Mouse (Mus musculus): ENCODE results near the gene Tmem170b. TPM values are rescaled to one million over a fixed set of nuclear protein-coding genes. Genes with fewer than 3 reads are reported as not detected.
A peak's percentile ranks its signal among the peaks of the same experiment; 100 is the strongest.

The Tmem170b gene
- polyA plus RNA-seq, 1 experiment: 5.4 TPM

GRCm38 (mm10) chr13:41638083-41638482 is 32.4 kb downstream of the Tmem170b start:
- no peak overlapping the region for H3K4me3 ChIP-seq (replicated peaks; ENCODE audit: extremely low read depth, low read depth, low read length)
- 90% methylated on average over 4 of the region's 4 CpGs for WGBS
- TF ChIP-seq CTCF (IDR thresholded peaks at IDR 0.05; ENCODE audit: insufficient read depth, low read length) (no peak), POLR2A (IDR thresholded peaks at IDR 0.05; ENCODE audit: borderline replicate concordance, extremely low read depth, low read depth, low read length) (no peak)
- H3K4me1 ChIP-seq (ENCODE audit: control insufficient read depth, insufficient read depth, low read length): peaks cover 3% of the 10 kb centered on the region; the same call in 1 of the 2 replicates
- no peak for DNase-seq

GRCm38 (mm10) chr13:41642851-41643250 is 37.1 kb downstream of the Tmem170b start:
- 22% methylated on average over 6 of the region's 6 CpGs for WGBS
- Histone ChIP-seq H3K4me3 (replicated peaks; ENCODE audit: extremely low read depth, low read depth, low read length) (no peak overlapping the region), H3K4me1 (ENCODE audit: control insufficient read depth, insufficient read depth, low read length) (peaks cover 11% of the 10 kb centered on the region; the same call in 1 of the 2 replicates)
- TF ChIP-seq CTCF (IDR thresholded peaks at IDR 0.05; ENCODE audit: insufficient read depth, low read length) (no peak), POLR2A (IDR thresholded peaks at IDR 0.05; ENCODE audit: borderline replicate concordance, extremely low read depth, low read depth, low read length) (no peak)
- peak; percentile 50 for DNase-seq

GRCm38 (mm10) chr13:41643798-41644197 is 38.1 kb downstream of the Tmem170b start:
- no peak for DNase-seq
- 39% methylated on average over 7 of the region's 7 CpGs for WGBS
- peaks cover 11% of the 10 kb centered on the region; the same call in 1 of the 2 replicates for H3K4me1 ChIP-seq (ENCODE audit: control insufficient read depth, insufficient read depth, low read length)

GRCm38 (mm10) chr13:41644591-41645482 is 39.1 kb downstream of the Tmem170b start:
- DNase-seq: no peak
- TF ChIP-seq CTCF (IDR thresholded peaks at IDR 0.05; ENCODE audit: insufficient read depth, low read length): no peak
- TF ChIP-seq POLR2A (IDR thresholded peaks at IDR 0.05; ENCODE audit: borderline replicate concordance, extremely low read depth, low read depth, low read length): no peak
- Histone ChIP-seq H3K4me3 (replicated peaks; ENCODE audit: extremely low read depth, low read depth, low read length) (no peak overlapping the region), H3K4me1 (ENCODE audit: control insufficient read depth, insufficient read depth, low read length) (peaks cover 11% of the 10 kb centered on the region; the same call in 1 of the 2 replicates)
- WGBS: 55% methylated on average over 10 of the region's 10 CpGs

More at GRCm38 (mm10) chr13:41643798-41644197, 38.1 kb downstream of the Tmem170b start:
- TF ChIP-seq CTCF (IDR thresholded peaks at IDR 0.05; ENCODE audit: insufficient read depth, low read length) (no peak), POLR2A (IDR thresholded peaks at IDR 0.05; ENCODE audit: borderline replicate concordance, extremely low read depth, low read depth, low read length) (no peak)
- no peak overlapping the region for H3K4me3 ChIP-seq (replicated peaks; ENCODE audit: extremely low read depth, low read depth, low read length)

GRCm38 (mm10) chr13:41645483-41645859 is 39.8 kb downstream of the Tmem170b start:
- no peak overlapping the region for H3K4me3 ChIP-seq (replicated peaks; ENCODE audit: extremely low read depth, low read depth, low read length)
- DNase-seq: no peak
- 78% methylated on average over 5 of the region's 5 CpGs for WGBS
- no peak for TF ChIP-seq POLR2A (IDR thresholded peaks at IDR 0.05; ENCODE audit: borderline replicate concordance, extremely low read depth, low read depth, low read length)
- no peak for TF ChIP-seq CTCF (IDR thresholded peaks at IDR 0.05; ENCODE audit: insufficient read depth, low read length)
- H3K4me1 ChIP-seq (ENCODE audit: control insufficient read depth, insufficient read depth, low read length): peaks cover 11% of the 10 kb centered on the region; the same call in 1 of the 2 replicates

DNA sequence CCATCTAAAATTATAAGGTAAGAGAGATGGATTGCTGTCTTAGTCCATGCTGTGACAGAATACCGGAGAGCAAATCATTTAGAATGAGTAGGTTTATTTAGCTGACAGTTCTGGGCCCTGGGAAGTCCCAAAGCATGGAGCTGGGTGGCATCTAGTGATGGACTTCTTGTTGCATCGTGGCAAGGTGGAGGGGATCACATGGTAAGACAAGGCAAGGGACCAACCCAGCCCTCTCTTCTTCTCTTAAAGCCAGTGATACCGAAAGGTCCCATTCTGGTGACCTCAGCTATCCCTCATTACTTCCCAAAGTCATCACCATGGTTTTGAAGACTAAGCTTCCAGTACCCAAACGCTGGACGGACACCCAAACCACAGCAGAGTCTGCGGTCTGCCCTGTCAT is 42.3 kb downstream of the Tmem170b start:
- Histone ChIP-seq H3K4me1 (ENCODE audit: control insufficient read depth, insufficient read depth, low read length) (peaks cover 11% of the 10 kb centered on the region; the same call in 1 of the 2 replicates), H3K4me3 (replicated peaks; ENCODE audit: extremely low read depth, low read depth, low read length) (no peak overlapping the region)
- WGBS: 82% methylated on average over 6 of the region's 6 CpGs
- DNase-seq: no peak
- TF ChIP-seq CTCF (IDR thresholded peaks at IDR 0.05; ENCODE audit: insufficient read depth, low read length): no peak
- TF ChIP-seq POLR2A (IDR thresholded peaks at IDR 0.05; ENCODE audit: borderline replicate concordance, extremely low read depth, low read depth, low read length): no peak

- 78% methylated on average over 7 of the region's 7 CpGs for WGBS
- TF ChIP-seq POLR2A (IDR thresholded peaks at IDR 0.05; ENCODE audit: borderline replicate concordance, extremely low read depth, low read depth, low read length): no peak
- no peak for TF ChIP-seq CTCF (IDR thresholded peaks at IDR 0.05; ENCODE audit: insufficient read depth, low read length)
- Histone ChIP-seq H3K4me3 (replicated peaks; ENCODE audit: extremely low read depth, low read depth, low read length) (no peak overlapping the region), H3K4me1 (ENCODE audit: control insufficient read depth, insufficient read depth, low read length) (peaks cover 2% of the 10 kb centered on the region; the same call in 1 of the 2 replicates)
- DNase-seq: no peak
These were observed 45.0 kb downstream of the Tmem170b start for GRCm38 (mm10) chr13:41650665-41651064.

GRCm38 (mm10) chr13:41653791-41654190 is 48.1 kb downstream of the Tmem170b start:
- Histone ChIP-seq H3K4me3 (replicated peaks; ENCODE audit: extremely low read depth, low read depth, low read length) (no peak overlapping the region), H3K4me1 (ENCODE audit: control insufficient read depth, insufficient read depth, low read length) (no peaks in the 10 kb centered on the region)
- no peak for DNase-seq
- TF ChIP-seq CTCF (IDR thresholded peaks at IDR 0.05; ENCODE audit: insufficient read depth, low read length) (no peak), POLR2A (IDR thresholded peaks at IDR 0.05; ENCODE audit: borderline replicate concordance, extremely low read depth, low read depth, low read length) (no peak)
- 82% methylated on average over 2 of the region's 2 CpGs for WGBS

- Histone ChIP-seq H3K4me1 (ENCODE audit: control insufficient read depth, insufficient read depth, low read length) (no peaks in the 10 kb centered on the region), H3K4me3 (replicated peaks; ENCODE audit: extremely low read depth, low read depth, low read length) (no peak overlapping the region)
- no peak for DNase-seq
- no peak for TF ChIP-seq CTCF (IDR thresholded peaks at IDR 0.05; ENCODE audit: insufficient read depth, low read length)
- no peak for TF ChIP-seq POLR2A (IDR thresholded peaks at IDR 0.05; ENCODE audit: borderline replicate concordance, extremely low read depth, low read depth, low read length)
- 59% methylated on average over 10 of the region's 10 CpGs for WGBS
These were observed 49.9 kb downstream of the Tmem170b start for GRCm38 (mm10) chr13:41655576-41656090.

Data from lung, adult 2 months (tissue).